Mouse (Mus musculus) stomach, postnatal 0 days (tissue): ENCODE measurements around the gene Dstn. TPM values are rescaled to one million over a fixed set of nuclear protein-coding genes. Genes with fewer than 3 reads are reported as not detected.
A peak's percentile ranks its signal among the peaks of the same experiment; 100 is the strongest.

Source experiments
- ATAC-seq: fragments of 200-750 bp; cut with Nextera tagmentation; 2 replicates; pipeline ENCODE4 v1.8.0; 2017; ENCODE audit not compliant: low FRiP score, low TSS enrichment
- DNase-seq: peaks from one replicate; pipeline ENCODE4 v3.0.0-alpha.2; 2016; ENCODE audit warnings: low spot score
- H3K27ac ChIP-seq: fragments of 300-500 bp; sonication (generic); replicated peaks from 2 replicates; pipeline ENCODE4 v1.5.1; 2014; ENCODE audit warnings: mild to moderate bottlenecking, control low read depth
- H3K27me3 ChIP-seq: fragments of 300-500 bp; sonication (generic); 2 replicates; pipeline ENCODE4 v1.6.1; 2014; ENCODE audit warnings: low read length; ENCODE audit not compliant: control insufficient read depth, insufficient read depth
- H3K36me3 ChIP-seq: fragments of 300-500 bp; sonication (generic); 2 replicates; pipeline ENCODE4 v1.6.1; 2014; ENCODE audit warnings: low read length, mixed read lengths; ENCODE audit not compliant: control insufficient read depth, insufficient read depth
- H3K4me1 ChIP-seq: fragments of 300-500 bp; sonication (generic); replicated peaks from 2 replicates; pipeline ENCODE4 v1.6.1; 2014; ENCODE audit warnings: antibody characterized with exemption; ENCODE audit not compliant: control insufficient read depth, insufficient read depth
- H3K4me2 ChIP-seq: fragments of 300-500 bp; sonication (generic); replicated peaks from 2 replicates; pipeline ENCODE4 v1.6.1; 2014; ENCODE audit warnings: low read depth, mild to moderate bottlenecking, control low read depth, moderate library complexity
- H3K4me3 ChIP-seq: fragments of 300-500 bp; sonication (generic); 2 replicates; pipeline ENCODE4 v1.5.1; 2014; ENCODE audit warnings: low read depth, low read length, control low read depth
- H3K9ac ChIP-seq: fragments of 300-500 bp; sonication (generic); 2 replicates; pipeline ENCODE4 v1.6.1; 2014; ENCODE audit warnings: mild to moderate bottlenecking, low read length, control low read depth, mixed read lengths
- H3K9me3 ChIP-seq: fragments of 300-500 bp; sonication (generic); 2 replicates; pipeline ENCODE4 v1.6.1; 2016; ENCODE audit warnings: low read length; ENCODE audit not compliant: control insufficient read depth
- CTCF ChIP-seq: IDR thresholded peaks from 2 replicates; pipeline ENCODE4 v1.5.1; 2016; ENCODE audit warnings: antibody characterized with exemption, low read depth, mild to moderate bottlenecking, moderate library complexity
- EP300 ChIP-seq: optimal IDR thresholded peaks from 2 replicates; pipeline ENCODE3; 2016; ENCODE audit warnings: antibody characterized with exemption
- WGBS: fragments of 180-500 bp; shearing (Covaris S2); extraction: QIAGEN DNeasy Blood & Tissue Kit; methylation state at CpG from one replicate; pipeline ENCODE4 v1.1.7; 2014; 5-methylcytosine and 5-hydroxymethylcytosine counted together
- polyA plus RNA-seq: library from polyadenylated mRNA; unstranded; fragments of >200 nt; fragmentation: Nextera tagmentation; extraction: Ambion mirVana; gene quantifications from 2 replicates; pipeline ENCODE4 v1.2.1, GENCODE M21; 2015

The Dstn gene
- polyA plus RNA-seq, 1 experiment from 2014 or later, result 971 TPM

- Histone ChIP-seq H3K27me3 (no peaks in the 10 kb centered on the region), H3K4me3 (no peak overlapping the region), H3K27ac (no peak overlapping the region), H3K4me2 (no peak overlapping the region), H3K9ac (no peak overlapping the region), H3K36me3 (no peaks in the 10 kb centered on the region; the same call in 1 of the 2 replicates), H3K9me3 (no peaks in the 10 kb centered on the region), H3K4me1 (peaks cover 2% of the 10 kb centered on the region; the same call in 1 of the 2 replicates)
- 78% methylated on average over 5 of the region's 5 CpGs for WGBS
- DNase-seq (no peak), ATAC-seq (no peak)
- no peak for TF ChIP-seq CTCF
- TF ChIP-seq EP300, result no peak
Measured at GRCm38 (mm10) chr2:143933516-143933915, 18.4 kb downstream of the Dstn start.

GRCm38 (mm10) chr2:143934439-143934838, 19.3 kb downstream of the Dstn start:
- Histone ChIP-seq H3K4me1 (peaks cover 2% of the 10 kb centered on the region; the same call in 1 of the 2 replicates), H3K9ac (no peak overlapping the region), H3K9me3 (no peaks in the 10 kb centered on the region), H3K36me3 (peaks cover 6% of the 10 kb centered on the region), H3K4me2 (no peak overlapping the region), H3K4me3 (no peak overlapping the region), H3K27me3 (no peaks in the 10 kb centered on the region), H3K27ac (no peak overlapping the region)
- DNase-seq, result no peak
- no peak for TF ChIP-seq CTCF
- no peak for TF ChIP-seq EP300
- WGBS, result 80% methylated on average over 8 of the region's 8 CpGs
- no peak for ATAC-seq

- no peak overlapping the region for H3K4me3 ChIP-seq
- DNase-seq (peak; percentile 4), ATAC-seq (no peak)
- H3K4me2 ChIP-seq, result no peak overlapping the region
- 53% methylated on average over 2 of the region's 2 CpGs for WGBS
- peaks cover 12% of the 10 kb centered on the region for H3K36me3 ChIP-seq
- no peak overlapping the region for H3K27ac ChIP-seq
- H3K27me3 ChIP-seq, result no peaks in the 10 kb centered on the region
- H3K9me3 ChIP-seq, result no peaks in the 10 kb centered on the region
- TF ChIP-seq EP300, result no peak
- no peak for TF ChIP-seq CTCF
- no peak overlapping the region for H3K9ac ChIP-seq
- H3K4me1 ChIP-seq, result no peaks in the 10 kb centered on the region; the same call in 1 of the 2 replicates
Measured at GRCm38 (mm10) chr2:143937861-143938260, 22.7 kb downstream of the Dstn start.

- Histone ChIP-seq H3K36me3 (peaks cover 20% of the 10 kb centered on the region), H3K4me2 (no peak overlapping the region), H3K4me3 (no peak overlapping the region), H3K9me3 (no peaks in the 10 kb centered on the region), H3K27me3 (no peaks in the 10 kb centered on the region), H3K27ac (0 out of 2 replicates have a peak overlapping the region, but pooled peaks have one; percentile 4), H3K4me1 (no peaks in the 10 kb centered on the region; the same call in 1 of the 2 replicates), H3K9ac (no peak overlapping the region)
- TF ChIP-seq CTCF (no peak), EP300 (no peak)
- ATAC-seq, result no peak
- peak; percentile 15 for DNase-seq
- WGBS, result 77% methylated on average over 5 of the region's 5 CpGs
Measured at GRCm38 (mm10) chr2:143940406-143940805, 25.3 kb downstream of the Dstn start.

- Histone ChIP-seq H3K9ac (no peak overlapping the region), H3K4me2 (no peak overlapping the region), H3K4me1 (no peaks in the 10 kb centered on the region), H3K27ac (no peak overlapping the region), H3K4me3 (no peak overlapping the region), H3K9me3 (no peaks in the 10 kb centered on the region), H3K27me3 (no peaks in the 10 kb centered on the region), H3K36me3 (peaks cover 38% of the 10 kb centered on the region)
- TF ChIP-seq EP300 (no peak), CTCF (no peak)
- ATAC-seq (no peak), DNase-seq (no peak)
- WGBS, result 87% methylated on average over 3 of the region's 3 CpGs
Measured at GRCm38 (mm10) chr2:143944796-143945195, 29.7 kb downstream of the Dstn start.

- Histone ChIP-seq H3K27ac (no peak overlapping the region), H3K4me3 (no peak overlapping the region), H3K27me3 (no peaks in the 10 kb centered on the region), H3K36me3 (peaks cover 44% of the 10 kb centered on the region), H3K4me2 (no peak overlapping the region), H3K9ac (no peak overlapping the region), H3K9me3 (no peaks in the 10 kb centered on the region), H3K4me1 (no peaks in the 10 kb centered on the region)
- 82% methylated on average over 7 of the region's 7 CpGs for WGBS
- ATAC-seq, result peak; percentile 78
- peak; percentile 78 for DNase-seq
- TF ChIP-seq EP300, result no peak
- peak; percentile 78 for TF ChIP-seq CTCF
Measured at GRCm38 (mm10) chr2:143945466-143946075, 30.5 kb downstream of the Dstn start.
